Mouse (Mus musculus) neural tube, embryonic 11.5 days (tissue): Measurements from ENCODE around the gene Gpr173. TPM values are rescaled to one million over a fixed set of nuclear protein-coding genes. Genes with fewer than 3 reads are reported as not detected.

ENCODE experiments used
- ATAC-seq: fragments of 200-750 bp; cut with Nextera tagmentation; 2 replicates; pipeline ENCODE4 v1.8.0; 2017; ENCODE audit warnings: moderate number of reproducible peaks, mild to moderate bottlenecking, moderate TSS enrichment, moderate library complexity; ENCODE audit not compliant: insufficient read depth, low FRiP score, low TSS enrichment
- DNase-seq: peaks from one replicate; pipeline ENCODE4 v3.0.0-alpha.2; 2015; ENCODE audit warnings: low spot score
- H3K27ac ChIP-seq: fragments of 300-500 bp; sonication (generic); 2 replicates; pipeline ENCODE4 v1.5.1; 2014; ENCODE audit warnings: low read depth, mild to moderate bottlenecking, low read length
- H3K27me3 ChIP-seq: fragments of 300-500 bp; sonication (generic); 2 replicates; pipeline ENCODE4 v1.6.1; 2014; ENCODE audit warnings: mild to moderate bottlenecking, low read length, mixed read lengths; ENCODE audit not compliant: control insufficient read depth, insufficient read depth
- H3K36me3 ChIP-seq: fragments of 300-500 bp; sonication (generic); 2 replicates; pipeline ENCODE4 v1.6.1; 2014; ENCODE audit warnings: mild to moderate bottlenecking, low read length, moderate library complexity, mixed read lengths; ENCODE audit not compliant: control insufficient read depth, insufficient read depth
- H3K4me1 ChIP-seq: fragments of 300-500 bp; sonication (generic); 2 replicates; pipeline ENCODE4 v1.6.1; 2014; ENCODE audit warnings: low read length, mixed read lengths; ENCODE audit not compliant: control insufficient read depth, insufficient read depth
- H3K4me2 ChIP-seq: fragments of 300-500 bp; sonication (generic); 2 replicates; pipeline ENCODE4 v1.6.1; 2014; ENCODE audit warnings: low read depth, mild to moderate bottlenecking, moderate library complexity
- H3K4me3 ChIP-seq: fragments of 300-500 bp; sonication (generic); 2 replicates; pipeline ENCODE4 v1.5.1; 2014; ENCODE audit warnings: low read depth, low read length
- H3K9ac ChIP-seq: fragments of 300-500 bp; sonication (generic); 2 replicates; pipeline ENCODE4 v1.6.1; 2014; ENCODE audit warnings: mild to moderate bottlenecking, low read length
- H3K9me3 ChIP-seq: fragments of 300-500 bp; sonication (generic); 2 replicates; pipeline ENCODE4 v1.6.1; 2016; ENCODE audit warnings: low read length; ENCODE audit not compliant: control insufficient read depth
- WGBS: fragments of 180-500 bp; shearing (Covaris S2); extraction: QIAGEN DNeasy Blood & Tissue Kit; methylation state at CpG from one replicate; pipeline ENCODE4 v1.1.7; 2014; 5-methylcytosine and 5-hydroxymethylcytosine counted together
- polyA plus RNA-seq: library from polyadenylated mRNA; unstranded; fragments of >200 nt; fragmentation: Nextera tagmentation; extraction: Ambion mirVana; gene quantifications from 2 replicates; pipeline ENCODE4 v1.2.1, GENCODE M21; 2014

The Gpr173 gene
- polyA plus RNA-seq, result 5.8 and 6.1 TPM in 2 replicates

GRCm38 (mm10) chrX:152368397-152369273, at the start of gene Gpr173:
Gene Gpr173, minus strand, starts transcription at chrX:152368704.
- Histone ChIP-seq H3K4me1 (0 out of 2 replicates have a peak, but pooled peaks cover 4% of the 10 kb centered on the region), H3K4me2 (peak within 1 kb of the TSS; percentile 48), H3K4me3 (peak within 1 kb of the TSS; percentile 47), H3K27me3 (peaks cover 26% of the 10 kb centered on the region), H3K9ac (peak within 1 kb of the TSS; percentile 73), H3K27ac (0 out of 2 replicates have a peak within 1 kb of the TSS, but pooled peaks have one; percentile 60), H3K36me3 (no peaks in the 10 kb centered on the region), H3K9me3 (no peaks in the 10 kb centered on the region)
- peak; percentile 85 for DNase-seq
- 20% methylated on average over 20 of the region's 24 CpGs for WGBS
- ATAC-seq, result peak; percentile 95

- no peaks in the 10 kb centered on the region for H3K36me3 ChIP-seq
- no peaks in the 10 kb centered on the region for H3K4me1 ChIP-seq
Observed at GRCm38 (mm10) chrX:152403251-152403650, 34.7 kb upstream of the Gpr173 start.

GRCm38 (mm10) chrX:152400096-152400495, 31.6 kb upstream of the Gpr173 start:
- Histone ChIP-seq H3K9ac (no peak overlapping the region), H3K4me2 (no peak overlapping the region), H3K27ac (no peak overlapping the region), H3K4me3 (no peak overlapping the region), H3K36me3 (no peaks in the 10 kb centered on the region), H3K4me1 (no peaks in the 10 kb centered on the region), H3K9me3 (no peaks in the 10 kb centered on the region), H3K27me3 (peaks cover 17% of the 10 kb centered on the region; the same call in 1 of the 2 replicates)
- ATAC-seq (no peak), DNase-seq (no peak)
- 85% methylated on average over 2 of the region's 2 CpGs for WGBS

More at GRCm38 (mm10) chrX:152403251-152403650, 34.7 kb upstream of the Gpr173 start:
- peaks cover 15% of the 10 kb centered on the region; the same call in 1 of the 2 replicates for H3K27me3 ChIP-seq
- no peak overlapping the region for H3K27ac ChIP-seq
- H3K9ac ChIP-seq, result no peak overlapping the region
- H3K4me3 ChIP-seq, result no peak overlapping the region
- no peak overlapping the region for H3K4me2 ChIP-seq
- 96% methylated on average over 1 of the region's 1 CpGs for whole genome bisulfite sequencing
- DNase-seq (no peak), ATAC-seq (no peak)
- no peaks in the 10 kb centered on the region for H3K9me3 ChIP-seq

GRCm38 (mm10) chrX:152368054-152368396, 479 bp downstream of the Gpr173 start:
- H3K4me3 ChIP-seq, result peak overlapping the region; percentile 47
- H3K9ac ChIP-seq, result peak overlapping the region; percentile 73
- peaks cover 26% of the 10 kb centered on the region for H3K27me3 ChIP-seq
- peak; percentile 64 for ATAC-seq
- H3K27ac ChIP-seq, result 0 out of 2 replicates have a peak overlapping the region, but pooled peaks have one; percentile 60
- H3K36me3 ChIP-seq, result no peaks in the 10 kb centered on the region
- H3K9me3 ChIP-seq, result no peaks in the 10 kb centered on the region
- H3K4me1 ChIP-seq, result 0 out of 2 replicates have a peak, but pooled peaks cover 4% of the 10 kb centered on the region
- peak overlapping the region; percentile 48 for H3K4me2 ChIP-seq
- 11% methylated on average over 2 of the region's 4 CpGs for WGBS
- DNase-seq, result peak; percentile 15

- no peaks in the 10 kb centered on the region for H3K9me3 ChIP-seq
- H3K9ac ChIP-seq, result no peak overlapping the region
- 64% methylated on average over 2 of the region's 2 CpGs for WGBS
- peak overlapping the region; percentile 20 for H3K4me2 ChIP-seq
- H3K4me3 ChIP-seq, result no peak overlapping the region
- 0 out of 2 replicates have a peak, but pooled peaks cover 4% of the 10 kb centered on the region for H3K4me1 ChIP-seq
- H3K27ac ChIP-seq, result no peak overlapping the region
- H3K27me3 ChIP-seq, result peaks cover 28% of the 10 kb centered on the region
- H3K36me3 ChIP-seq, result no peaks in the 10 kb centered on the region
- no peak for ATAC-seq
- DNase-seq, result no peak
Observed at GRCm38 (mm10) chrX:152366418-152366817, 2.1 kb downstream of the Gpr173 start.

GRCm38 (mm10) chrX:152352553-152353153, 15.9 kb downstream of the Gpr173 start:
- Histone ChIP-seq H3K4me2 (no peak overlapping the region), H3K27ac (no peak overlapping the region), H3K27me3 (peaks cover 8% of the 10 kb centered on the region), H3K4me1 (no peaks in the 10 kb centered on the region), H3K9ac (no peak overlapping the region), H3K36me3 (no peaks in the 10 kb centered on the region), H3K4me3 (no peak overlapping the region), H3K9me3 (no peaks in the 10 kb centered on the region)
- ATAC-seq (peak; percentile 60; the same call in 1 of the 2 replicates), DNase-seq (peak; percentile 37)
- 30% methylated on average over 5 of the region's 5 CpGs for WGBS

GRCm38 (mm10) chrX:152347041-152347440, 21.5 kb downstream of the Gpr173 start:
- Histone ChIP-seq H3K9ac (no peak overlapping the region), H3K4me3 (no peak overlapping the region), H3K27ac (no peak overlapping the region), H3K4me2 (no peak overlapping the region), H3K9me3 (no peaks in the 10 kb centered on the region), H3K27me3 (peaks cover 40% of the 10 kb centered on the region), H3K36me3 (no peaks in the 10 kb centered on the region), H3K4me1 (no peaks in the 10 kb centered on the region)
- 97% methylated on average over 14 of the region's 14 CpGs for WGBS
- no peak for DNase-seq
- ATAC-seq, result no peak

GRCm38 (mm10) chrX:152346587-152346986, 21.9 kb downstream of the Gpr173 start:
- peaks cover 43% of the 10 kb centered on the region for H3K27me3 ChIP-seq
- no peak overlapping the region for H3K9ac ChIP-seq

More at GRCm38 (mm10) chrX:152346587-152346986, 21.9 kb downstream of the Gpr173 start:
- Histone ChIP-seq H3K9me3 (no peaks in the 10 kb centered on the region), H3K4me3 (no peak overlapping the region), H3K4me2 (no peak overlapping the region), H3K27ac (no peak overlapping the region), H3K4me1 (no peaks in the 10 kb centered on the region), H3K36me3 (no peaks in the 10 kb centered on the region)
- ATAC-seq (no peak), DNase-seq (no peak)
- WGBS, result 93% methylated on average over 15 of the region's 15 CpGs
